Mouse (Mus musculus) thymus, postnatal 36 days (tissue): ENCODE results near the gene Cacna1e.

ENCODE experiments used
- DNase-seq, 2 experiments: peaks; one replicate each; pipeline ENCODE4 v3.0.0; 2022; ENCODE audit warnings: mixed read lengths in 2 of 2

Cacna1e gene

DNA sequence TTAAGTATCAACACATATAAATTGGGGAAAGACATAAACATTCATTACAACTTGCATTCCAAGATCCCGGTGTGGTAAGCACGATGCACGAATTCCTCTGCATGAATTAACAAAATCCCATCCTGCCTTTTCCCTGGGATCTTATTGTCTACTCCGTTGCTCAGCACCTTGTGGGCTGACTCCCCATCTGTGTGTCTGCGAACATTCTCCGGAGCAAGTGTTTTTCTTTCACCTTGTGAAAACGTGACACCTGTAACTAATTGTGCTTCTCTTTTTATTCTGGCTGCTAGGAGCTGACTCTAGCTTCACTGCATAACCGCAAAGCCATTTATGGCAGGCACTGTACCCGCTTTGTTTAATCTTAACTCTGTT, 52.1 kb downstream of the Cacna1e start:
- DNase-seq, result no peak

DNA sequence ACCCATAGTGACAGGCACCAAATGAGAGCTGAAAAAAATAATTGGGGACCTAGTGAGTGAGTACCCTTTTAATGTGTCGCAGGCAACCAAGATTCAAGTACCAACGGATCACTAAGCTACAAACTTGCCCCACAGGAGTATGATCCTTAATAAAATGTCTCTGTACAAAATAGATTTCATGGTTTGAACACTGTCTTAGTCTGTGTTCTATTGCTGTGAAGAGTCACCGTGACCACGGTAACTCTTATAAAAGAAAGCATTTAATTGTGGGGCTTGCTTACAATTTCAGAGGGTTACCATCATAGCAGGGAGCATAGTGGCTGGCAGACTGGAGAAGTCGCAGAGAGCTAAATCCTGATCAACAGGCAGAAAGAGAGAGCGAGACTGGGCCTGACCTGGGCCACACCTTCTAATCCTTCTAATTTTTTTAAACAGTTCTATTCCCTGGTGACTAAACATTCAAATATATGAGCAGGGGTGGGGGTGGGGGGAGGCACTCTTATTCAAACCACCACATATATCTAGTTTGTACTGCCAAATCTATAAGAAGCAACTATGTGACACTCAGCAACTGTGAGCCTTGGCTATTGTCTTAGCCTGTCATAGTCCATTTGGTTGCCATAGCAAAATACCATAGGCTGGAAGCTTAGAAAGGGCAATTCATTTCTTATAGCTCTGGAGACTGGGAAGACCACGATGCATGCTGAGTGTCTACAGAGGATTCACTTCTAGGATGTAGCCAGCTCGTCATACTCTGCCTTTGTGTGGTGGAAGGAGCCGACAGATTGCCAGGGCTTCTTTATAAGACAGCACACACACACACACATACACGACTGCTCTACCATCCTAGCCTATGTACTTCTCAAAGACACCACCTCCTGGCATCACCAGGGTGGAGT, 52.8 kb downstream of the Cacna1e start:
- DNase-seq, result no peak

DNA sequence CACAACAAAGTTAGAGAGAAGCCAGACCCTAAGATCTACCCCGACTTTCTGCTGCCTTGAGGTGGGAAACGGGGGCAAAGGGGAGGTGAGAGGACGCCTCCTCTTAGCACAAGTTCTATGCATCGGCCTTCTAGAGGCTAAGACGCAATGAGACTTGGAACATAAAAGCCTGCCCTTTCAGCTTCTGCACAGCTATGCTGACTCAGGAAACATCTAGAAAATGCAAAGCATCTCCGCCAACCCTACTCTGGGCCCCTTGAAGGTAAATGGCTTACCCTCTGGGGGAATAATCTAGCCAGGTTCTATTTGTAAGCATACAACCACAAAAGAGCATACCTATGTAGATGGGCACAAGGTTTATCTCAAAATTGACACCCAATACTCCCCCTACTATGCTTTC, 54.2 kb downstream of the Cacna1e start:
- no peak for DNase-seq

DNA sequence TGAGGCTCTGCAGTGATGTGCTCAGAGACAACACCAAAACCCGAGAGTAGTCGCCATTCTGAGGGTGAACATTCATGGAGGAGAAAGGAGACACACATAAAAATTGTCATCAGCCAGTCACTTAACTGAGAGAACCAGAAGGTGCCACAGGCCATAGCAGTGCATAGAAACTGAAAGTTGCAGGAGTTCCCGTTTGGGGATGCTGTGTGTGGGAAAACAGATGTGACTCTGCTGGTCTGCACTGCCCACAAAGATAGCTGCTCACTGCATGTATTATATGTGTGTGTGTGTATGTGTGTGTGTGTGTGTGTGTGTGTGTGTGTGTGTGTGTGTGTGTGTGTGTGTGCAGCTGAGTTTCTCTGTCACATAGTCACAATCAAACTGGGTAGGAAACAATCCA, 61.2 kb downstream of the Cacna1e start:
- DNase-seq, result no peak

GRCm38 (mm10) chr1:154820422-154820821, 63.9 kb downstream of the Cacna1e start:
- no peak for DNase-seq

- DNase-seq, result no peak
Observed at GRCm38 (mm10) chr1:154819960-154820359, 64.3 kb downstream of the Cacna1e start.

- peak in 1 of 2 experiments; percentile 24 for DNase-seq
Observed at GRCm38 (mm10) chr1:154818742-154819141, 65.6 kb downstream of the Cacna1e start.

DNA sequence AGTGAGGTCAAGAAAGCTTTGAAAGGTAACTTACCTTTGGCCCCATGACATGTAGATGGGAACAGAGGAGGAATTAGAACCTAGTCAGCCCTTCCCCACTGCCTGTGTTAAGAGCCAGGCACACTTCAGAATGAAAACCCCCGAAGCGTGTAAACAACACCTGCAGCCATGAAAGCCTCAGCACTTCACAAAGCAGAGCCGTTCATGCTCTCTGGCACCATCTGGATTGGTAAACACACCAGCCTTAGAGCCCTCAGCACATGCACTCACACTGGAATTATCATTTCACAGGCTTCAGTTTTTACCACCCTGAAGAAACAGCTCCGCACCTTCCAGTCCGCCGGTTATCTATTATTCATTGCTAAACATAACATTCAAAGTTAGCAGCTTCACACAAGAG, 67.5 kb downstream of the Cacna1e start:
- DNase-seq, result peak; percentile 27 to 38

DNA sequence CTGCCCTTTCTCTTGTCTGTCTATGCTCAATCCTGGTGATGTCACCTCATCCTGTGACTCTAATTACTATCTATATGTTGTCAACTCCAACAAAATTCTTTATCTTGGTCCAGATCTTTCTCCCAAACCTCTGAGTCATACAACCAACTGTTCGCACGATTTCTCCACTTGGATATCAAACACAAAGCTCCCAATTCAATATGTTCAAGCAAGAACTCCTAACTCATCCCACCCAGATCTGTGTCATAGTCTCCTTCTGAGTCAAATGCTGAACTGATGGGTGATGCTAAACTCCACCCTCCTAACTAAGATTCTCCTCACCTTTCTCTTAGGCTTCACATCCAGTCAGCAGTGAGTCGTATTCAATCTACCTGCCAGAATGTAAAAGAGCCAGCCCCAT, 68.0 kb downstream of the Cacna1e start:
- no peak for DNase-seq

DNA sequence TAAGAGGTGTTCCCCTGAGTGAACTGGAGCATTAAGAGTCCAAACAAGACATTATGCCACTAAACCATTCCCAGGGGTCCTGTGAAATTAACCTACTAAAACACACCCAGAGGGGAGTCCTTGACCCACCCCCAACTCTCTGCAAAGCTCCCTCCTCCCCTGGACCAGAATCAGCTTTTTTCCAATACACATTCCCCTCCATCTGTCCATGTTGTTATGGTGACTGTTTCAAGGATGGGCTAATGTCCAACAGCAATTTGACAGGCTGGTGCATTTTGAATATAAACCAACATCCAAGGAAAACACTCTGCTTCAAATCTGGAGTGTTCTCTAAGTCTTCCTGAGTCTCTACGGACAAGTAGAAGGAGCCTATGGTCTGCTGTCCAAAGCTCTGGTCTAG, 78.6 kb downstream of the Cacna1e start:
- no peak for DNase-seq

DNA sequence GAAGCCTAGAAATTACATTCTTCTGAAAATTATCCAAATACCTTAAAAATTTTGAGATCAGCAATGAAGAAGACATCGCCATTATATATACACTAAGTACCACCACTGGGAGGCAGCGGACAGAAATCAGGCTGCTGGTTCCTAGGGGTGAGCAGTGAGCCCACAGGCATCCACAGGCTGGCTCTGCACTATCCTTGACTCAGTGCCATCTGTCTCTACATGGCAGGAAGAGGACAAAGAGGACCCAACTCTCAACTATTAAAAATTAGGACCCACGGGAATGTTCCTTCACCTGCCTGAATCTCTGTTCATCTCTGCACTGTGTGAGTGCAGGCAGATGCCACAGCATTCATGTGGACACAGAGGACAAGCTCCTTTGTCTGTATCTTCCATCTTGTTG, 79.3 kb downstream of the Cacna1e start:
- no peak for DNase-seq

DNA sequence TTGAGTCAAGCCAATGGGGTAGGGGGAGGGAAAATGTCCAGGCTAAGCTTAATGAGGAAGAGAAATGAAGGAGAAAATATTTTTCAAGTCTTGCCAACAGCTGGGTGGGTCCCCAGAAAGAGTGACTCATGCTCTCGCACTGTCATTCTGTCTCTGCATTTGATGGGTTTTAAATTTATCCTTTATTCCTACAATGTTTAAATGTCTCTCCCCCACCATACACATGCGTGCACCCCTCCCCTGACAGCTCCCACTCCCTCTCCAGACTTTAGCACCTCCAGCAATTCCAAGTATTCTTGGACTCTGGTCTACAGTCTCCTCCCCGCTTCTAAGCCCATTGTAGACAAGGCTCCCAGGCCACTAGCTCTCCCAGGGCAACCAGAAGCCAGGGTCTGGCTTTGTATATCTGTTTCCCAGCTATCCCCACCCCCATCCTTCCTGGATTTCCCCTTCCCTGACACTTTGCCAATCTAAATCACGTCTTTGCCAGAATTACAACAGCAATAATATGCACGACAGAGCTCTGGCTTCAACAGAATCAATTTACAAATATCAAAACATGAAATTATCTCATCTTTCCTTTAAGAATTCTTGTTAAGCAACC, 81.9 kb downstream of the Cacna1e start:
- DNase-seq, result no peak

DNA sequence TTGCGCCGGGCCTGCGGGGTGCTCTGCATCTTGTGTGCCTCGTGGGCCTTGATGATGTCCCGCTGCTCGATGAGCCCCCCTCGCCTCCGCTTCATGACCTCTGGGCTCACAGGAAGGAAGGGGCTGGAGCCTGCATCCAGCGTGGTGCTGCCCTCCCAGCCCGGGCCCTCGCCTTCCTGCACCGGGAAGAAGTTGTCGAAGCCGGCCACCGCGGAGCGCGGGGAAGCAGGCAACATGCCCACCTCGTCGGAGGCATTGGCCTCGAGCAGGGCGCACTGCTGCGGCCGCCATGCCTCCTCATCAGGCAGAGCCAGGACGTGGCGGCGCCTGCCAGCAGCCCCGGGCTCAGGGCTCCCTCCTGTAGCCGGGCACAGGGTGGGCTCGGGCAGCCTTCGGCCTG, 85.0 kb downstream of the Cacna1e start:
- peak in 1 of 2 experiments; percentile 7 for DNase-seq

GRCm38 (mm10) chr1:154798771-154799170, 85.5 kb downstream of the Cacna1e start:
- DNase-seq, result no peak

DNA sequence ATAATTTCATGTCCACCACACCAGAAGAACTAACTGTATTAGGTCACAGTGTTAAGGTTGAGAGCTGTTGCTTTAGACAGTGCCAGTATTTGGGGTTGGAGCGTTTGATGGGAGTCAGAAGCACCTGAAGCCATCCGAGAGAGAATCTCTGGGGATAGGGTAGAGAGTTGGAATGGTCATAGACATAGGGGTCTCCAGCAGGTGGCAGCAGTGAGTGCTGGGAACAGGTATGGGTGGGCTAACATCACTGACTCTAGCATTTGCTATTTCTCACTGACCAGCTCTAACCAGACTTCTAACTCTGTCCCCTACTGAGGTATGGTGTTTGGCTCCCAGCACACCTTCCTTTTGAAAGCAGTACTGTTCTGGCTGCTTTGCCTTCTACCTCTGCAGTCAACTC, 87.6 kb downstream of the Cacna1e start:
- DNase-seq, result peak; percentile 34 to 47

DNA sequence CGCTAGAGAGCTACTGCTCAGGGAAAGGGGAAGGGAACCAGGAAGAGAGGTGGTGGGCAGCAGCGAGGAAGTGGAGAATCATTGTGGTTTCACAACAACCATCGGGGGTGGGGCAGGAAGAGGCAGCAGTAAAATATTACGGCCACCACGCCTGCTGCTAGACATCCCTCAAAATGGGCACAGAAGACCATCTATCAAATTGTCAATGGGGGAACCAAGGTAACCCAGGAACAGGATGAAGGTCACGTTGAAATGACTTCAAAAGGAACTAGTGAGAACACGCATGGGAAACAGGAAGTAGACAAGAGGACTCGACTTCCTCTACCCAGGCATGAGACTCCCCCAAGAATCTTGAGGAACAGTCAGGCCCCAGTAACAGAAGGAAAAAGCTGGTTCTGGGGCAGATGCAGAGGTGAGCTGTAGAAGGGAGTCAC, 89.8 kb downstream of the Cacna1e start:
- peak in 1 of 2 experiments; percentile 9 for DNase-seq

- DNase-seq, result peak in 1 of 2 experiments; percentile 10
Observed at GRCm38 (mm10) chr1:154791544-154792174, 92.6 kb downstream of the Cacna1e start.

DNA sequence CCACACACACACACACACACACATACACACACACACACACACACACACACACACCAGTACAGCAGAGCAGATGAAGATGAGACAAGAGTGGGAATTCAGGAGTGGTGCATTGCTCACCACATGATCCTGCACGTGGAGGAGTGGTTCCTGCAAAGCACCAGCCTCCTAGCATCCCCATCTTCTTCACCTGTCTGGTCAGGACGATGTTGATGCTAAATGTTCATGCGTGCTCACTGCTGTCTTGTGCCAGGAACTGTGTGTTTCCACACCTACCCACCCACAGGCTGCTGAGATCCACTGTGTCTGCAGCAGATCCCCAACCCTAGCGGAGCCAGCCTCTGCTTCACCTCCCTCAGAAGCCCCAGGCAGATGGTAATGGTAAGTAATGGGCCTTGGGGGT, 95.8 kb downstream of the Cacna1e start:
- no peak for DNase-seq

DNA sequence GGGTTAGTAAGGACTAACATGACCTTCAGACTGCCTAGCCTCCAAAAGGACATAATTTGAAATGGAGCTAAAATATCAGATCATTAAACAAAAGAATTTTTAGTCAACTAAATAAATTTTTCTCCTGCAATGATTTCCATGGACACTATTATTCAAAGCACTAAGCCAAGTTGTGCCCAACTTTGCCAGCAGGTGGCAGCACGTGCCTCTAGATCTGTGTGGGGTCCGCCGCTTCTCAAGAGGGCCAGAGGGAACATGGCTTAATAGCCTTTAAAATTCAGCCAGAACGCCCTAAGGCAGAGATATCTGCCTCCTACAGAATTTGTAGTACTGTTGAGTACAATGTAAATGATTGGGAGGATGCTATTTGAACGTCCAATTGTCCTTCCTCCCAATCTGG, 96.2 kb downstream of the Cacna1e start:
- peak; percentile 58 to 71 for DNase-seq

DNA sequence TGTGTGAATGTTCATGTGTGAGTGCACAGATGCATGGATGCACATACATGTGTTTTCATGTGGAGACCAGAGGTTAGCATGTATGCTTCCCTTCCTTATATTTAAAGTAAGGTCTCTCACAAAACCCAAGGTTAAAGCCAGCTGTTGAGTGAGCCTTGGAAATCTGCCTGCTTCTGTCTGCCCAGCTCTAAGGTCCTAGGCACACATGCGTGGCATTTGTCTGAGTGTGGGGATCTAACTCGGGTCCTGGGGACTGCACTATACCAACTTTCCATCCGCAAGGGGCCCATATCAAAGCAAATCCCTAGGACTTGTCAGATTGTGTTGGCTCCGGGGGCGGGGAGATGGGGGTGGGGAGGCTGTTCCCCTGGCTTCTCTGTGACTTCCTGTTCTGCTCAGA, 96.9 kb downstream of the Cacna1e start:
- peak; percentile 7 to 9 for DNase-seq

DNA sequence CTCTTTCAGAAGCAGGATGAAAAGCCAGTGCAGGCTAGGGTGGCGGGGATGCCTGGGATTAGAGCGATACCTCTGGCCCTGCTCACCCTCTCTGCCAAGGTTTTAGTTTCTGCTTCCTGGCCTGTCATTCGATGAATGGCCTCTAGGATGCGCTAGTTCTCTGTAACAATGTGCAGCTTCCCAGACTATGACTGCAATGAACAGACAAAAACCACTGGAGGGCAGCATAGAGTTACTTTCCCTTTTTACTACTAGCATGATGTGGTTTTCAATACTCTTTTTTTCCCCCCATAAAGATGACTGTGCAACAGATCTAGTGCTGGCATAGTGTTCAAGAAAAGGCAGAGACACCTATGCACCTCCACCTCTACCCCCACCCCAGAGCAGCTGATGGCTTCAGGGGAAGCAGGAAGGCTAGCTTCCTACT, 98.0 kb downstream of the Cacna1e start:
- DNase-seq, result peak; percentile 68 to 74

- no peak for DNase-seq
Observed at GRCm38 (mm10) chr1:154784862-154785261, 99.4 kb downstream of the Cacna1e start.

GRCm38 (mm10) chr1:154783521-154783920, 100.8 kb downstream of the Cacna1e start:
- DNase-seq, result no peak
